In the genomic region with DNA sequence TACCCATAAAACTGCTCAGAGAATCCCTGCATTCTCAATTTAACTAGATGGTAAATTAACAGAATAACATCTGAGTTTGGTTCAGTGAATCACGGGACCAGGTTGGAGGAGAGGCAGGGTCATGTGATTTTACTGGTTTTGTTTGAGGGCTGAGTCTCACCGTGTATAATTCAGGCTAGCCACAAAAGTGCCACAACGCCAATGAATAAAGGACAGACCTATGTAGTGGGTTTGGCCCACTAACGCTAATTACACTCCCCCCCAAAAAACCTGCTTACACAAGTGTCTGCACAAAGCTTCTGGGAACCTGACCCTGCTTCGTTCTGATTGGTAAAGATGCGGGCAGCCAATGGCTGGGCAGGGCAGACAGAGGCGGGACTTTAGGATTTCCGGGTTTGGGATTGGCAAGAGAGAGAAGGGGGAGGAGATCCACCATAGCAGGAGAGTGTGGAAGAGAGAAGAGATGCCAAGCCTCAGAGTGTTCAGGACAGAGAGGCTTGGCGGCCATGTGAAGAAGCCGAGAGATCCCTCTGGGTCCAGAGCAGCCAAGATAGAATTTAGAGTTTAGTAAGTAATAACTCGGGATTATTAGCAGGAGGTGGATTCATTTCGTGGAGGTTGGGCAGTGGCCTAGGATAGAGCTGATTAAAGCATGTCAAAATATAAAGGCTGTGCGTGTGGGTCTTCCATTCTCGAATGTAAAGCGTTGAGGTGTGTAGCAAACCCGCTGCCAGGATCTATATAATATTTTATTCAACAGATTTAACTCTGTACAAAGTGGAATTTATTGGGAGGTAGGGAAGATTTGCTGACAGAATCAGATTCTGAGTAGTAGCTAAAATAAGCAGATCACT, we compare ENCODE assay signal across 2 mouse cellular contexts.
TF ChIP-seq lines count a peak whose summit lies in the region.

No protein-coding gene starts in this region.

TF ChIP-seq in C2C12, 6 proteins besides CTCF, POLR2A, EP300 and RAD21:
- TF ChIP-seq MYOG (IDR thresholded peaks at IDR 0.05; ENCODE audit: control insufficient read depth, extremely low read depth, insufficient read length) (no peak), USF1 (IDR thresholded peaks at IDR 0.05; ENCODE audit: low read depth) (peak; percentile 65)
TF ChIP-seq in C2C12: peak in this region for 1.

TF ChIP-seq in myocyte, 11 proteins besides CTCF, POLR2A, EP300 and RAD21:
- TF ChIP-seq TCF3 (IDR thresholded peaks at IDR 0.05; ENCODE audit: insufficient read length, low read depth) (no peak), USF1 (IDR thresholded peaks at IDR 0.05; ENCODE audit: low read depth) (peak; percentile 73), POLR2AphosphoS2 (IDR thresholded peaks at IDR 0.05; ENCODE audit: insufficient read length, low read depth) (peak; percentile 33), CEBPB (IDR thresholded peaks at IDR 0.05; ENCODE audit: insufficient read depth, poor library complexity, severe bottlenecking) (no peak)
